Mouse (Mus musculus) T-helper 1 cell (primary cell): ENCODE measurements around the gene Notch4.

Source experiments
- in situ Hi-C: fragments of 300-600 bp; cut with MboI, MseI; formaldehyde crosslinking; loops from one replicate; pipeline ENCODE4 v1.15.1; 2025; ENCODE audit warnings: high pct_unique_total_duplicates

Notch4 gene

GRCm38 (mm10) chr17:34593752-34594525, 29.9 kb downstream of the Notch4 start:
- in situ Hi-C loops: no loop called here

GRCm38 (mm10) chr17:34596098-34596497, 32.0 kb downstream of the Notch4 start:
- in situ Hi-C loops: no loop called here

- in situ Hi-C loops: no loop called here
Measured at GRCm38 (mm10) chr17:34597566-34598095, 33.6 kb downstream of the Notch4 start, which contains the start of gene Ager. Ager (plus strand) TSS chr17:34597862.

GRCm38 (mm10) chr17:34599891-34600290, 35.8 kb downstream of the Notch4 start:
- in situ Hi-C loops: loop anchor here (10.0 kb wide), 1 partner anchor 565 kb away; the partner anchor contains the start of genes Col11a2, Rxrb and Slc39a7

GRCm38 (mm10) chr17:34601796-34602195, 37.7 kb downstream of the Notch4 start:
- in situ Hi-C loops: loop anchor here (10.0 kb wide), 1 partner anchor 567 kb away; the partner anchor contains the start of genes Col11a2, Rxrb and Slc39a7

- in situ Hi-C loops: loop anchor here (10.0 kb wide), 1 partner anchor 569 kb away; the partner anchor contains the start of genes Col11a2, Rxrb and Slc39a7
Measured at GRCm38 (mm10) chr17:34603375-34604060, 39.5 kb downstream of the Notch4 start, which contains the start of gene Rnf5. Rnf5 (minus strand) TSS chr17:34603690.

GRCm38 (mm10) chr17:34604061-34604508, 40.0 kb downstream of the Notch4 start, which contains the start of gene Agpat1:
Agpat1 (plus strand) TSS chr17:34604262.
- in situ Hi-C loops: loop anchor here (10.0 kb wide), 1 partner anchor 569 kb away; the partner anchor contains the start of genes Col11a2, Rxrb and Slc39a7

- in situ Hi-C loops: loop anchor here (10.0 kb wide), 1 partner anchor 570 kb away; the partner anchor contains the start of genes Col11a2, Rxrb and Slc39a7
Measured at GRCm38 (mm10) chr17:34604511-34605237, 40.6 kb downstream of the Notch4 start.

GRCm38 (mm10) chr17:34605609-34606008, 41.5 kb downstream of the Notch4 start:
- in situ Hi-C loops: loop anchor here (10.0 kb wide), 1 partner anchor 571 kb away; the partner anchor contains the start of genes Col11a2, Rxrb and Slc39a7

- in situ Hi-C loops: loop anchor here (10.0 kb wide), 1 partner anchor 572 kb away; the partner anchor contains the start of genes Col11a2, Rxrb and Slc39a7
Measured at GRCm38 (mm10) chr17:34606186-34607039, 42.3 kb downstream of the Notch4 start.

GRCm38 (mm10) chr17:34607997-34608396, 43.9 kb downstream of the Notch4 start:
- in situ Hi-C loops: loop anchor here (10.0 kb wide), 1 partner anchor 573 kb away; the partner anchor contains the start of genes Col11a2, Rxrb and Slc39a7

- in situ Hi-C loops: no loop called here
Measured at GRCm38 (mm10) chr17:34611050-34611449, 47.0 kb downstream of the Notch4 start.

GRCm38 (mm10) chr17:34613054-34613645, 49.1 kb downstream of the Notch4 start:
- in situ Hi-C loops: no loop called here

GRCm38 (mm10) chr17:34613830-34614229, 49.8 kb downstream of the Notch4 start:
- in situ Hi-C loops: no loop called here

- in situ Hi-C loops: loop anchor here (5.0 kb wide), 1 partner anchor 49 kb away; no protein-coding TSS in a partner anchor
Measured at GRCm38 (mm10) chr17:34615871-34616270, 51.8 kb downstream of the Notch4 start, which contains the start of gene Egfl8. Egfl8 (minus strand) TSS chr17:34615971.

- in situ Hi-C loops: loop anchor here (5.0 kb wide), 1 partner anchor 52 kb away; no protein-coding TSS in a partner anchor
Measured at GRCm38 (mm10) chr17:34618999-34619398, 54.9 kb downstream of the Notch4 start.

- in situ Hi-C loops: no loop called here
Measured at GRCm38 (mm10) chr17:34621006-34621405, 56.9 kb downstream of the Notch4 start.

- in situ Hi-C loops: no loop called here
Measured at GRCm38 (mm10) chr17:34623161-34623560, 59.1 kb downstream of the Notch4 start.

GRCm38 (mm10) chr17:34624981-34625380, 60.9 kb downstream of the Notch4 start:
- in situ Hi-C loops: loop anchor here (25.0 kb wide), 1 partner anchor 487 kb away; the partner anchor contains the start of genes Csnk2b, Gpank1, Ly6g5b and Ly6g5c
